Mouse (Mus musculus) retina, postnatal 7 days (tissue): ENCODE measurements around the gene Selenom.

ENCODE experiments used
- DNase-seq: peaks from one replicate; pipeline ENCODE4 v3.0.0-alpha.2; 2012; ENCODE audit warnings: low read depth, low spot score

Gene Selenom

GRCm38 (mm10) chr11:3530731-3531130, 16.2 kb downstream of the Selenom start:
- no peak for DNase-seq

DNA sequence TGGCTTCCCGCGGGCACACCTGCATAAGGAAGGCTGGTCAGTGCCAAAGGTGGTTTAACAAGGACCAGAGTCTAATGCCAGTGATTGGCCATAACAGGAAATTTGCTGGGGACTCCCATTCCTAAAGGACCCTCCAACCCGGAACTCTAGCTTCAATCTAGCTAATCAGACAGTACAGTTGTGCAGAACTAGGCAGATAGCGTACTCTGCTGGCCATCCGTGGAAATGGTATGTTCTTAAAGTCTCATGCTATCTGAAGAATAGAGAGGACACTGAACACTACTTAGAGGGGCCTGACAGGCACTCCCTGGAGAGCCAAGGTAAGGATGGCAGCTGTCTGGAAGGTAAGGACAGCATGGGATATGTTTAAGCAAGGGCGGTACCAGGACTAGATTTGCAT, 17.1 kb downstream of the Selenom start:
- DNase-seq: no peak

DNA sequence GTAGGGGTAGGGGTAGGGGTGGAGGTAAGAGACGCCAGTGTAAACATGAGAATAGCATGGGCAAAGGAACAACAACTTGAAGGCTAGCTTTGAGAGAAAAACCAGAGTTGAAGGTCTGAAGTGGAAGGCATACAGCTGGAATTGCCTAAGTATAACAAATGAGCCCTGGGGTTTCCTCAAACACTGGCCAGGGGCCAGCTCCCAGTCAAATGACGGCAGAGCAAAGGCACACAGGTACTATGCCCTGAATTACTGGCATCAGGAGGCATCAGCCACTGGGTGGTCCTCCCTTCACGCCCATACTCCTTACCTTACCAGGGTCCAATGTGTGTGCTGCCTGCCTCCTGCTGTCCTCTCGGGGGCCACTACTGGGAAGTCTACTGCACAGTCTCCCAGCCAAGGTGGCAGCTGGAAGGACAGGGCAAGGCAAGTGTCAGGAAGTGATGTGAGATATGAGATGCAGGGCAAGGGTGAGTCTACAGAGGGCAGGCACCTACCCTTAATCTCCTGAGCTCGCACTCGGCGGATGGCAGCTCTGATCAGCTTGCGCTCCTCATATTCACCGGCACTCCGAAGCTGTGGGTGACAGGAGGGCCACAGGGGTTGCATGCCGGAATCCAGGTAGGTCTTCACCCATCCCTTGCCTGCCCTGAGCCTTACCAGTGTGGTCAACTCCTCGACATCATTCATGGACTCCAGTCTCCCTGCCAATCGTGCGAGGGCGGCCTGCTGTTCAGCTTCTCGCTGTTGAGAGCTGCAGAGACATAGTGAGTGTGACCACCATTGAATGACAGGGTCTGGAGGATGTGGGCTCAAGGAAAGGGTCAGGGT, 17.8 kb downstream of the Selenom start:
- DNase-seq: no peak

DNA sequence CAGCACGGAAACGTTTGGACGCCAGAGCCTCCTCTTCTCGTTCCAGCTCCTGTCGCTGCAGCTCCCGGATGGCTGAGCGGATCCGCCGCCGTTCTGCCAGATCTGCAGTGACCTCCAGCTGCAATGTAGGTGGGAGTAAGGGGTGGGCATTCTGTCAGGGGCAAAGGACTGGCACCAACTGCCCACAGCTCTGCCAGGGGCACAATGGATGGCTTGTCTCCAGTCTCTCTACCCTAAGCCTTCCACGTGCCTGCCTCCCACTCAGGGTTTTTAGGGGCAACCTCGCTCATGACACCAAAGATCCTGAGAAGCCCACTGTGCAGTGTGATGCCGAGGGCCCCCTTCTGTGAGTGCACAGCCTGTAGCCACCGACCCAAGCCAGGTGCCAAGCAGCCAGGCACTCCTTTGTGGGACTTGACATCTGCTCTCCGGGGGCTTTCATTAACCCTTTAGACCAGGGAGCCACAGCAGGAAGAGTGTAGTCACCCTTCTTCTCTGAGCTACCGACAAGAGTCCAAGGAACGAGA, 19.0 kb downstream of the Selenom start:
- DNase-seq: no peak

GRCm38 (mm10) chr11:3534956-3535355, 20.5 kb downstream of the Selenom start:
- no peak for DNase-seq

DNA sequence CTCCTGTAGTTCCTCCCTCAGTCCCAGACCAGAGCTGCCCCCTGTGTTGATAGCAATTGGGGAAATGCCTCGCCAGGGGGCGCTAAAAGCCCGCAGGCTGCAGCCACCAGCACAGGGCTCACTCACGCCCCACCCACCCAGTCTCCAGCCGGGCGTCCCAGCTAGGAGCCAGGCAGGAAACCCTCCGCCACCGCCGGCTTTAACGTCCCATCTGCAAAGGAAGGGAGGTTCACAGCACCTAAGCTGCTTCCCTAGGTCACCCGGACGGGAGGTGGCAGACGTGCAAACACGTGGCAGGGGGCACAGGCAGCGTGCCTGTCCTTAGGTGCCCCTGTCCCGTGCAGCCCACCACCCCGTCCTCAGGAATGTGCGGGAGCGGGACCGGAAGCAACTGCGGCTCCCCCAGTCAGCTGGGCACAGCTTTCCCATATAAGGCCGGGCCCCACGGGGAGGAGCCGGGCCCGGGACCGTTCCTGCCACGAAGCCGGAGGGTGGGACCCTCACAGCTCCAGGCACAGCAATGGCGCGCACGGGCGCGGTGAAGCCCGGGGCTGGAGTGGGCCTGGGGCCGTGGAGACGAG, 21.0 kb downstream of the Selenom start:
- DNase-seq: peak; percentile 87

DNA sequence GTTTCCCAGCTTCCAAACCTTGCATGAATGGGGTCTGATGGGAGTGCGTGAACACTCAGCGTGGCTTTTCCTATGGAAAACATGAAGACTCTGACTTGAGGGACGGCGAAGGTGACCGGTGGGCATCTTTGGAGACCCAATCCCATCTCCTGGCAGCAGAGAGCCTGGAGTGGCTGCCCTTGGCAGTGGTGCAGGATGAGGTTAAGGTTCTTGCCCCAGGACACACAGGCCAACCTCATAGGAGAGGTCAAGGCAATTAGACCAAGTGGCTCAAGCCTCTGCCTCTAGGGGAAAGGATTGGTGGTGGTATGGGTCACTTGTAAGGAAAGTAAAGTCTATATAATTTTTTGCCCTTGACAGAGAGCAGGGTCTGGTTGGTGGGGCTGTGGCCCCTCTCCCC, 21.6 kb downstream of the Selenom start:
- DNase-seq: no peak

GRCm38 (mm10) chr11:3536745-3537333, 22.4 kb downstream of the Selenom start:
- no peak for DNase-seq

GRCm38 (mm10) chr11:3537711-3538110, 23.2 kb downstream of the Selenom start:
- DNase-seq: no peak

- no peak for DNase-seq
Observed at GRCm38 (mm10) chr11:3538341-3538740, 23.9 kb downstream of the Selenom start.

DNA sequence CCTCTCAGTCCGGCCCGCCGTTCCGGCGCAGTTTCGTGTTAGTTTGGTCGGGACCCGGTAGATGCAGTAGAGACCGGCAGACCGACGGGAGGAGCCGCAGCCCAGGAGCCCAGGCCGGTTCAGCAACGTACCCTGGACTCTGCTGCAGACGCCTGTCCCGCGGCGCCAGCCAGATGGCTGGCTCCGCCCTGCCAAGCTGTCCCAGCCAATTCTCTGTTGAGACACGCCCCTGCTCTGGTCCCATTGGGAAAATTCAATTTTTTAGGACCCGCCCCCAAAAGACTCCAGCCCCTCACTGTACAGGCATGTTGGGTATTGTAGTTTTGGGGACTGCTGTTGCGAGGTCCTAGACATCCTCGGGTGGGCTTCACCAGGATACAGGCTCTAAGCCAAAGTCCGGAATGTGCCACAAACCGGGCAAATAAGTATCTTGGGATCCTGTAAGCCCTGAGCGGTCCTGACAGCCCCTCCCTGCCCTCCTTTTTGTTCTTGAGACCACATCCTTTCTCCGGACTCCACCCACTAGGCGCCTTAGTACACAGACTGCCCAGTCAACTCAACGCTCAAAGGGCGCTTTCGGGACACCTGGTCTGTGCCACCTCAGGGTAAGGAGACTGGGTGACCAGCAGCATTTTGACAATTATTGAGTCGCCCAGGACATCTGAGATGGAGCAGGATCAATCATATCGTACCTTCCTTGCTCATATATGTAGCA, 24.8 kb downstream of the Selenom start:
- peak; percentile 78 for DNase-seq

GRCm38 (mm10) chr11:3539826-3540196, 25.3 kb downstream of the Selenom start:
- DNase-seq: no peak

- no peak for DNase-seq
Observed at GRCm38 (mm10) chr11:3540451-3541085, 26.1 kb downstream of the Selenom start, which contains the start of gene Smtn. TSS of gene Smtn (minus strand) at chr11:3540612.

- DNase-seq: no peak
Observed at GRCm38 (mm10) chr11:3541932-3542331, 27.4 kb downstream of the Selenom start.

GRCm38 (mm10) chr11:3543001-3543400, 28.5 kb downstream of the Selenom start:
- DNase-seq: no peak

DNA sequence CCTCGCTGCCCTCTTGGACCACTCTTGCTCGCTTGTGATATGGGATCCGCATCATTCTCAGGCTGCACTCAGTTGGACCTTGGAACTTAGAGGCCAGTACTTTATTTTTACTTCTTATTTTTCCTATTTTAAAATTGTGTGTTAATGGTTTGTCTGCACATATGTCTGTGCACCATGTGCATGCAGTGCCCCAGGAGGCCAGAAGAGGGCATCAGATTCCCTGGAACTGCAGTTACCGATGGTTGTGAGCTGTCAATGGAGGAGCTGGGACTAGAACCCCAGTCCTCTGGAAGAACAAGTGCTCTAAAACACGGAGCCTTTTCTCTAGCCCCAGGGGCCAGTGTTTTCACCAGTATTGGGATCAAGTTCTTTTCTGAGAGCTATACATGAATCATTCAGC, 29.9 kb downstream of the Selenom start:
- no peak for DNase-seq

DNA sequence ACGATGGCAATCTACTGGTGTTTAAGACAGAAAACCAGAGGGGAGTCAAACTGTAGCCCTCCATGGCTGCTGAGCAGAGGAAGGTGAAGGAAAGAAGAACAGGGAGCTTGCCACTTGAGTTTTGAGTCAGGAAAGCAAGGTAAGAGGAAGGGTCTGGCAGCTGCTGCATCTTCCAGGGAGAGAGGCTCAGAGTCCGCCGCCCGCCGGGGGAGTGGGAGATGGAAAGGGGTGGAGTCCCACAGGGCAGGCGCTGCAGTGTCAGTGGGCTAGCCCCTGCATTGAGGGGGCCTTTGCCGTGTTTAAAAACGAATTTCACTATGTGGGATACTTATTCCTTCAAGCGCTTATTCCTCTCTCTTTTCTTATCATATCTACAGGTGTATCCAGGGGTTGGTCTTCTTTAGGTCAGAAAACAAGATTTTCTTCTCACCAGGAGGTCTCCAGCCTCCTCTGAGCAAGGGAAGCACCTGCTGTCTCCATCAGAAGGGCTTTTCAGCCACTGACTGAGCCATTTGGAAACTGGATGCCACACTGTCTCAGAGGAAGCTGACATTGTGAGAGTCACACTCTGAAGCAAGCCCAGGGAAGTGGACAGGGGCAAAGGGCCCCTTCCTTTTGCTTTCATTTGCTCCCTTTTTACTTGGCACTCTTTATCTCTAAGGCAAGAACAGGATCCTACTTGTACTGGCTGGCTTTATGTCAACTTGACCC, 31.2 kb downstream of the Selenom start:
- no peak for DNase-seq

GRCm38 (mm10) chr11:3546242-3546562, 31.7 kb downstream of the Selenom start:
- DNase-seq: no peak

DNA sequence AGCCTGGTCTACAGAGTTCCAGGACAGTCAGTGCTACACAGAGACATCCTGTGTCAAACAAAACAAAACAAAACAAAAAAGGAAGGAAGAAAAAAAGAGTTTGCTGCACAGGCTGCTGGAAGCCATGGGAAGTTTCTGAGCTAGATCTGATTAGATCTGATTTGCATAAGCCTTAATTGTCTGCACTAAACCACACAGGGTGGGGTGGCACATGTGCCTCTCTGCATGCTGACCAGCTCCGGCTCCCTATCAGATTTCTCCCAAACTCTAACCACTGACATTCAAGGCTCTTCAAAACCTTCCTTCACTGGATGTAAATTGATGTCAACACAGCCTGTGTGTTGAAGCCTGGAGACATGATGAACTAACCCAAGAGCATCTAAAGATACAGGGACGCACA, 32.6 kb downstream of the Selenom start:
- DNase-seq: no peak

- DNase-seq: no peak
Observed at GRCm38 (mm10) chr11:3547969-3548368, 33.5 kb downstream of the Selenom start.
